Mouse (Mus musculus) heart, adult 2 months (tissue): ENCODE measurements around the gene Uroc1. TPM values are rescaled to one million over a fixed set of nuclear protein-coding genes. Genes with fewer than 3 reads are reported as not detected.

ENCODE experiments used
- DNase-seq, 2 experiments: peaks; one replicate each; pipeline ENCODE4 v3.0.0; 2021
- H3K27ac ChIP-seq: fragments of 200-600 bp; 2 replicates; pipeline ENCODE4 v1.8.1; 2022
- H3K27me3 ChIP-seq: fragments of 200-500 bp; 2 replicates; pipeline ENCODE4 v1.6.1; 2012; ENCODE audit warnings: mild to moderate bottlenecking, low read length, inconsistent platforms, mixed read lengths; ENCODE audit not compliant: control insufficient read depth, insufficient read depth
- H3K36me3 ChIP-seq: fragments of 200-500 bp; 2 replicates; pipeline ENCODE4 v1.6.1; 2012; ENCODE audit warnings: low read length, inconsistent platforms; ENCODE audit not compliant: control insufficient read depth, insufficient read depth
- H3K4me1 ChIP-seq: fragments of 200-500 bp; 2 replicates; pipeline ENCODE4 v1.6.1; 2011; ENCODE audit warnings: low read length; ENCODE audit not compliant: control insufficient read depth, insufficient read depth
- H3K4me3 ChIP-seq: fragments of 200-600 bp; 2 replicates; pipeline ENCODE4 v1.8.1; 2022
- H3K79me2 ChIP-seq: fragments of 200-500 bp; replicated peaks from 2 replicates; pipeline ENCODE4 v1.6.1; 2012; ENCODE audit warnings: mild to moderate bottlenecking, inconsistent platforms, low read length, moderate library complexity, mixed read lengths; ENCODE audit not compliant: control insufficient read depth, insufficient read depth
- H3K9ac ChIP-seq: fragments of 200-500 bp; 2 replicates; pipeline ENCODE4 v1.6.1; 2012; ENCODE audit warnings: low read depth, mild to moderate bottlenecking, control low read depth, inconsistent platforms, low read length, mixed read lengths
- CTCF ChIP-seq: fragments of 200-600 bp; IDR thresholded peaks from 2 replicates; pipeline ENCODE4 v1.8.1; 2022; ENCODE audit warnings: antibody characterized with exemption, mild to moderate bottlenecking, moderate library complexity
- EP300 ChIP-seq: fragments of 200-500 bp; IDR thresholded peaks from 2 replicates; pipeline ENCODE4 v1.6.1; 2011; ENCODE audit warnings: low read depth, low read length, control low read depth; ENCODE audit not compliant: insufficient read depth
- POLR2A ChIP-seq: fragments of 200-500 bp; IDR thresholded peaks from 2 replicates; pipeline ENCODE4 v1.6.1; 2011; ENCODE audit warnings: mild to moderate bottlenecking, low read depth, low read length, control low read depth; ENCODE audit not compliant: insufficient read depth
- WGBS: fragments of 180-500 bp; shearing (Covaris S2); methylation state at CpG from one replicate; pipeline ENCODE4 v1.1.7; 2018; 5-methylcytosine and 5-hydroxymethylcytosine counted together
- intact Hi-C: fragments of 180-260 bp; cut with DNase I; formaldehyde crosslinking; loops from one replicate; pipeline ENCODE4 v1.15.1; 2025
- polyA plus RNA-seq: library from polyadenylated mRNA; depleted of rRNA; stranded (reverse); fragments of >200 nt; gene quantifications from 2 replicates; pipeline ENCODE4 v1.2.3, GENCODE M21; 2012
- total RNA-seq, 2 experiments: library from RNA; stranded (reverse); gene quantifications; 2 replicates each; pipeline ENCODE4 v1.2.3; 2021

Uroc1 gene
- total and polyA plus RNA-seq, 3 experiments: not detected

DNA sequence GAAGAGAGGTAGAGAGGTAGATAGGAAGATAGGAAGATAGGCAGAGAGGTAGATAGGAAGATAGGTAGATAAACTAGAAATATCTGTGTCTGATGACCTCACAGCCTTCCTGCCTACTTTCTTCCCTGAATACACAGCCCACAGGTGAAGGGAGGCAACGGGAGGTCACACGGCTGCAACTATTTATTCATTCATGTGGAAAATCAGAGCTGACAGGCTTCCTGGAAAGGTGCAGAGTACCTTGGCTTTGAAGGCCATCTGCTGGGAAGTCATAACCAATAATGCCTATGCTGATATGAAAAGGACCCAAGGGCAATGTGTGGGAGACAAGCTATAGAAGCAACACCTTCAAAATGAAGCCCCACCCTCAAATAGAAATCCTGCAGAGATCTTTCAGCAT is 9.3 kb downstream of the Uroc1 start:
- intact Hi-C loops: no loop called here
- no peak overlapping the region for H3K4me3 ChIP-seq
- no peaks in the 10 kb centered on the region for H3K4me1 ChIP-seq
- no peak overlapping the region for H3K9ac ChIP-seq
- no peaks in the 10 kb centered on the region for H3K36me3 ChIP-seq
- H3K27me3 ChIP-seq: no peaks in the 10 kb centered on the region
- TF ChIP-seq CTCF: no peak
- no peaks in the 10 kb centered on the region for H3K79me2 ChIP-seq
- no peak for DNase-seq
- no peak overlapping the region for H3K27ac ChIP-seq
- WGBS: 75% methylated on average over 2 of the region's 2 CpGs

DNA sequence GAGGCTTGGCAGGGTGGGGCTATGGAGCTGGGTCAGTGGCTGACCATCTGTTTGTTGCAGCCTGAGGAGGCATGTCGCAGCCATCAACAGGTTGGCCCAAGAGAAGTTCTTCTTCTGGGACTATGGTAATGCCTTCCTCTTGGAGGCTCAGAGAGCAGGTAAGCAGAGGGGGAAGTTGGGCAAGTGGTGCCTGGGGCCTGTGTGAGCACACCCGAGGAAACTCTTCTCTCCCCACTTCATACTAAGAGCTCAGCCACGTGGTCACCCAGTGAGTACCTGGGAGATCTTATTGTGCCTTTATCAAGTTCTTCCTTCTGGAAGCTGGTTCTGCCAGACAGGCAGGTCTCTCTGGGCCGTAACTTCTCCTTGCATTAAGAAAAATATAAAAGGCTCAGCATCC is 14.1 kb downstream of the Uroc1 start:
- intact Hi-C loops: no loop called here

GRCm38 (mm10) chr6:90348500-90348899 is 15.4 kb downstream of the Uroc1 start:
- Histone ChIP-seq H3K27ac (no peak overlapping the region), H3K79me2 (no peaks in the 10 kb centered on the region), H3K4me3 (no peak overlapping the region), H3K27me3 (no peaks in the 10 kb centered on the region), H3K36me3 (no peaks in the 10 kb centered on the region), H3K9ac (no peak overlapping the region), H3K4me1 (no peaks in the 10 kb centered on the region)
- TF ChIP-seq POLR2A (no peak), CTCF (no peak), EP300 (no peak)
- 52% methylated on average over 4 of the region's 4 CpGs for WGBS
- intact Hi-C loops: no loop called here
- DNase-seq: no peak

More for the DNA sequence above, 14.1 kb downstream of the Uroc1 start:
- TF ChIP-seq POLR2A: no peak
- no peak for TF ChIP-seq EP300
- no peak for TF ChIP-seq CTCF
- Histone ChIP-seq H3K4me1 (no peaks in the 10 kb centered on the region), H3K9ac (no peak overlapping the region), H3K27me3 (no peaks in the 10 kb centered on the region), H3K4me3 (no peak overlapping the region), H3K36me3 (no peaks in the 10 kb centered on the region), H3K79me2 (no peaks in the 10 kb centered on the region), H3K27ac (no peak overlapping the region)
- 78% methylated on average over 4 of the region's 4 CpGs for WGBS
- DNase-seq: no peak

- Histone ChIP-seq H3K27me3 (no peaks in the 10 kb centered on the region), H3K79me2 (no peaks in the 10 kb centered on the region), H3K9ac (no peak overlapping the region), H3K36me3 (no peaks in the 10 kb centered on the region), H3K4me3 (no peak overlapping the region), H3K4me1 (no peaks in the 10 kb centered on the region), H3K27ac (no peak overlapping the region)
- TF ChIP-seq CTCF (no peak), EP300 (no peak), POLR2A (no peak)
- no peak for DNase-seq
- WGBS: 62% methylated on average over 2 of the region's 2 CpGs
- intact Hi-C loops: no loop called here
Observed at GRCm38 (mm10) chr6:90350011-90350410, 16.9 kb downstream of the Uroc1 start.

- Histone ChIP-seq H3K79me2 (no peaks in the 10 kb centered on the region), H3K36me3 (no peaks in the 10 kb centered on the region), H3K4me3 (no peak overlapping the region), H3K27ac (no peak overlapping the region), H3K4me1 (peaks cover 4% of the 10 kb centered on the region), H3K27me3 (no peaks in the 10 kb centered on the region), H3K9ac (no peak overlapping the region)
- no peak for DNase-seq
- TF ChIP-seq EP300 (no peak), CTCF (no peak), POLR2A (no peak)
- intact Hi-C loops: no loop called here
- 60% methylated on average over 5 of the region's 5 CpGs for WGBS
Observed at GRCm38 (mm10) chr6:90358142-90358541, 25.1 kb downstream of the Uroc1 start.

- WGBS: 66% methylated on average over 2 of the region's 2 CpGs
- Histone ChIP-seq H3K27ac (no peak overlapping the region), H3K9ac (no peak overlapping the region)
Observed at GRCm38 (mm10) chr6:90359445-90359844, 26.4 kb downstream of the Uroc1 start.

More at GRCm38 (mm10) chr6:90359445-90359844, 26.4 kb downstream of the Uroc1 start:
- intact Hi-C loops: no loop called here
- Histone ChIP-seq H3K27me3 (no peaks in the 10 kb centered on the region), H3K4me1 (peaks cover 4% of the 10 kb centered on the region), H3K4me3 (no peak overlapping the region), H3K36me3 (no peaks in the 10 kb centered on the region), H3K79me2 (no peaks in the 10 kb centered on the region)
- no peak for DNase-seq
- TF ChIP-seq EP300 (no peak), CTCF (no peak), POLR2A (no peak)
